Mouse (Mus musculus): ENCODE measurements at regions not wholly inside any gene's neighbourhood (a gene's known extent, or its start where the extent isn't known, plus 50 kb on each side); places are given as distances from the start of the nearest gene placed in this dataset.
A peak's percentile ranks its signal among the peaks of the same experiment; 100 is the strongest.

- DNase-seq: no peak
- H3K9me3 ChIP-seq (ENCODE audit: low read depth, low read length): no peaks in the 10 kb centered on the region
- no peaks in the 10 kb centered on the region for H3K4me1 ChIP-seq (ENCODE audit: insufficient read depth)
- no peak for ATAC-seq (ENCODE audit: insufficient read depth)
- H3K27me3 ChIP-seq (ENCODE audit: insufficient read depth, low read length): no peaks in the 10 kb centered on the region
- H3K36me3 ChIP-seq (ENCODE audit: insufficient read depth): no peaks in the 10 kb centered on the region
- no peak overlapping the region for H3K9ac ChIP-seq
- H3K27ac ChIP-seq (ENCODE audit: low read depth): no peak overlapping the region
- H3K4me3 ChIP-seq (ENCODE audit: low read depth, low read length): no peak overlapping the region
- 89% methylated on average over 8 of the region's 8 CpGs for WGBS
- H3K4me2 ChIP-seq: no peak overlapping the region
- TF ChIP-seq CTCF (IDR thresholded peaks at IDR 0.05; ENCODE audit: low read depth): no peak
These were observed 69.0 kb upstream of the Atrnl1 start for GRCm38 (mm10) chr19:57541693-57542314.

- H3K4me3 ChIP-seq (ENCODE audit: low read depth, low read length): no peak overlapping the region
- no peaks in the 10 kb centered on the region for H3K36me3 ChIP-seq (ENCODE audit: insufficient read depth)
- H3K27ac ChIP-seq (ENCODE audit: low read depth): no peak overlapping the region
- no peaks in the 10 kb centered on the region for H3K27me3 ChIP-seq (ENCODE audit: insufficient read depth, low read length)
- H3K4me2 ChIP-seq: no peak overlapping the region
- no peaks in the 10 kb centered on the region for H3K4me1 ChIP-seq (ENCODE audit: insufficient read depth)
- TF ChIP-seq CTCF (IDR thresholded peaks at IDR 0.05; ENCODE audit: low read depth): no peak
- DNase-seq (no peak), ATAC-seq (ENCODE audit: insufficient read depth) (no peak)
- H3K9me3 ChIP-seq (ENCODE audit: low read depth, low read length): no peaks in the 10 kb centered on the region
- H3K9ac ChIP-seq: no peak overlapping the region
- WGBS: 91% methylated on average over 5 of the region's 5 CpGs
These were observed 68.3 kb upstream of the Atrnl1 start for GRCm38 (mm10) chr19:57542506-57542905.

- peak; percentile 79 for DNase-seq
- no peak overlapping the region for H3K9ac ChIP-seq
- H3K9me3 ChIP-seq (ENCODE audit: low read depth, low read length): no peaks in the 10 kb centered on the region
- no peaks in the 10 kb centered on the region for H3K36me3 ChIP-seq (ENCODE audit: insufficient read depth)
- no peak overlapping the region for H3K27ac ChIP-seq (ENCODE audit: low read depth)
- peak overlapping the region; percentile 20; the same call in 1 of the 2 replicates for H3K4me3 ChIP-seq (ENCODE audit: low read depth, low read length)
- TF ChIP-seq CTCF (IDR thresholded peaks at IDR 0.05; ENCODE audit: low read depth): peak; percentile 73
- H3K4me2 ChIP-seq: peak overlapping the region; percentile 50
- H3K4me1 ChIP-seq (ENCODE audit: insufficient read depth): no peaks in the 10 kb centered on the region
- H3K27me3 ChIP-seq (ENCODE audit: insufficient read depth, low read length): no peaks in the 10 kb centered on the region
- peak; percentile 71; the same call in 1 of the 2 replicates for ATAC-seq (ENCODE audit: insufficient read depth)
- WGBS: 20% methylated on average over 13 of the region's 13 CpGs
These were observed 67.1 kb upstream of the Atrnl1 start for GRCm38 (mm10) chr19:57543681-57544214.

- WGBS: 75% methylated on average over 17 of the region's 17 CpGs
- Histone ChIP-seq H3K4me1 (ENCODE audit: insufficient read depth) (no peaks in the 10 kb centered on the region), H3K9ac (no peak overlapping the region), H3K4me2 (no peak overlapping the region), H3K9me3 (ENCODE audit: low read depth, low read length) (no peaks in the 10 kb centered on the region), H3K36me3 (ENCODE audit: insufficient read depth) (no peaks in the 10 kb centered on the region), H3K27me3 (ENCODE audit: insufficient read depth, low read length) (no peaks in the 10 kb centered on the region), H3K4me3 (ENCODE audit: low read depth, low read length) (no peak overlapping the region), H3K27ac (ENCODE audit: low read depth) (no peak overlapping the region)
- no peak for TF ChIP-seq CTCF (IDR thresholded peaks at IDR 0.05; ENCODE audit: low read depth)
- ATAC-seq (ENCODE audit: insufficient read depth) (no peak), DNase-seq (no peak)
These were observed 66.5 kb upstream of the Atrnl1 start for GRCm38 (mm10) chr19:57544229-57544879.

GRCm38 (mm10) chr19:57545071-57545470 lies 65.8 kb upstream of the Atrnl1 start:
- no peaks in the 10 kb centered on the region for H3K9me3 ChIP-seq (ENCODE audit: low read depth, low read length)
- no peak overlapping the region for H3K4me3 ChIP-seq (ENCODE audit: low read depth, low read length)
- no peak overlapping the region for H3K4me2 ChIP-seq
- H3K9ac ChIP-seq: no peak overlapping the region
- no peaks in the 10 kb centered on the region for H3K36me3 ChIP-seq (ENCODE audit: insufficient read depth)
- ATAC-seq (ENCODE audit: insufficient read depth): no peak
- H3K4me1 ChIP-seq (ENCODE audit: insufficient read depth): no peaks in the 10 kb centered on the region
- H3K27ac ChIP-seq (ENCODE audit: low read depth): no peak overlapping the region
- TF ChIP-seq CTCF (IDR thresholded peaks at IDR 0.05; ENCODE audit: low read depth): no peak
- H3K27me3 ChIP-seq (ENCODE audit: insufficient read depth, low read length): no peaks in the 10 kb centered on the region
- no peak for DNase-seq
- 85% methylated on average over 2 of the region's 2 CpGs for WGBS

- Histone ChIP-seq H3K27me3 (ENCODE audit: insufficient read depth, low read length) (no peaks in the 10 kb centered on the region), H3K4me2 (no peak overlapping the region), H3K36me3 (ENCODE audit: insufficient read depth) (no peaks in the 10 kb centered on the region), H3K4me3 (ENCODE audit: low read depth, low read length) (no peak overlapping the region), H3K4me1 (ENCODE audit: insufficient read depth) (no peaks in the 10 kb centered on the region), H3K9ac (no peak overlapping the region), H3K9me3 (ENCODE audit: low read depth, low read length) (no peaks in the 10 kb centered on the region), H3K27ac (ENCODE audit: low read depth) (no peak overlapping the region)
- no peak for TF ChIP-seq CTCF (IDR thresholded peaks at IDR 0.05; ENCODE audit: low read depth)
- WGBS: 74% methylated on average over 2 of the region's 2 CpGs
- ATAC-seq (ENCODE audit: insufficient read depth): no peak
- DNase-seq: no peak
These were observed 64.8 kb upstream of the Atrnl1 start for GRCm38 (mm10) chr19:57546039-57546438.

GRCm38 (mm10) chr19:57546519-57546918 lies 64.3 kb upstream of the Atrnl1 start:
- Histone ChIP-seq H3K9ac (no peak overlapping the region), H3K27me3 (ENCODE audit: insufficient read depth, low read length) (no peaks in the 10 kb centered on the region), H3K4me3 (ENCODE audit: low read depth, low read length) (no peak overlapping the region), H3K36me3 (ENCODE audit: insufficient read depth) (no peaks in the 10 kb centered on the region), H3K4me2 (no peak overlapping the region), H3K27ac (ENCODE audit: low read depth) (no peak overlapping the region), H3K9me3 (ENCODE audit: low read depth, low read length) (no peaks in the 10 kb centered on the region), H3K4me1 (ENCODE audit: insufficient read depth) (no peaks in the 10 kb centered on the region)
- DNase-seq (no peak), ATAC-seq (ENCODE audit: insufficient read depth) (no peak)
- TF ChIP-seq CTCF (IDR thresholded peaks at IDR 0.05; ENCODE audit: low read depth): no peak
- 76% methylated on average over 10 of the region's 10 CpGs for WGBS

Measured in lung, embryonic 14.5 days (tissue).